Mouse (Mus musculus): ENCODE measurements around the gene Camta1.

GRCm38 (mm10) chr4:150975145-150975544, 886.5 kb downstream of the Camta1 start:
- TF ChIP-seq GATA1 (IDR thresholded peaks at IDR 0.05; ENCODE audit: borderline replicate concordance, low read length) (no peak), FLI1 (IDR thresholded peaks at IDR 0.05; ENCODE audit: low read length) (no peak)
